Mouse (Mus musculus): ENCODE measurements around the gene Gm20479.

GRCm38 (mm10) chr7:27369111-27369510 lies 11.9 kb upstream of the Gm20479 start:
- TF ChIP-seq CTCF (IDR thresholded peaks at IDR 0.05; ENCODE audit: control insufficient read depth, insufficient read depth, insufficient read length) (no peak), USF1 (IDR thresholded peaks at IDR 0.05; ENCODE audit: low read depth) (no peak)

Data from C2C12 (cell line).